Mouse (Mus musculus) CD8-positive naive resting alpha-beta T cell, adult 2 months (primary cell): ENCODE data around the gene Olfr718-ps1.
"Not testable (repeated sequence)": the region's sequence is repeated elsewhere in the genome, so short reads cannot be mapped to it uniquely, and the experiment has no call there.

Source experiments
- DNase-seq, 2 experiments: peaks; one replicate each; pipeline ENCODE4 v3.0.0; 2022; ENCODE audit warnings: low read depth in 2 of 2, low spot score in 2 of 2

Olfr718-ps1 gene

GRCm38 (mm10) chr5:143147481-143147880 lies at the start of gene Olfr718-ps1:
Olfr718-ps1 (minus strand) TSS chr5:143147581.
- no peak for DNase-seq

GRCm38 (mm10) chr5:143196506-143196905 lies 49.1 kb upstream of the Olfr718-ps1 start:
- DNase-seq: no peak

- no peak for DNase-seq
Measured at GRCm38 (mm10) chr5:143195166-143195565, 47.8 kb upstream of the Olfr718-ps1 start.

GRCm38 (mm10) chr5:143194747-143195146 lies 47.4 kb upstream of the Olfr718-ps1 start:
- not testable (repeated sequence) for DNase-seq

- DNase-seq: no peak
Measured at GRCm38 (mm10) chr5:143192806-143193205, 45.4 kb upstream of the Olfr718-ps1 start.

GRCm38 (mm10) chr5:143188014-143188413 lies 40.6 kb upstream of the Olfr718-ps1 start:
- DNase-seq: not testable (repeated sequence)

GRCm38 (mm10) chr5:143180255-143181076 lies 33.1 kb upstream of the Olfr718-ps1 start, which contains the start of the genes Rbak and Spdye4b:
Rbak (minus strand) TSS chr5:143180775.
Spdye4b (plus strand) TSS chr5:143181017.
- DNase-seq: peak; percentile 73 to 81

GRCm38 (mm10) chr5:143179179-143179578 lies 31.8 kb upstream of the Olfr718-ps1 start:
- DNase-seq: peak in 1 of 2 experiments; percentile 8

GRCm38 (mm10) chr5:143177541-143178200 lies 30.3 kb upstream of the Olfr718-ps1 start:
- DNase-seq: no peak

GRCm38 (mm10) chr5:143175970-143176369 lies 28.6 kb upstream of the Olfr718-ps1 start:
- no peak for DNase-seq

- DNase-seq: no peak
Measured at GRCm38 (mm10) chr5:143165508-143166070, 18.2 kb upstream of the Olfr718-ps1 start.

GRCm38 (mm10) chr5:143155534-143155933 lies 8.2 kb upstream of the Olfr718-ps1 start:
- DNase-seq: no peak

GRCm38 (mm10) chr5:143153756-143154155 lies 6.4 kb upstream of the Olfr718-ps1 start:
- DNase-seq: no peak

GRCm38 (mm10) chr5:143150044-143150443 lies 2.7 kb upstream of the Olfr718-ps1 start:
- DNase-seq: no peak

GRCm38 (mm10) chr5:143149536-143149935 lies 2.2 kb upstream of the Olfr718-ps1 start:
- no peak for DNase-seq

GRCm38 (mm10) chr5:143148661-143149060 lies 1.3 kb upstream of the Olfr718-ps1 start:
- DNase-seq: no peak

GRCm38 (mm10) chr5:143137580-143137979 lies 9.8 kb downstream of the Olfr718-ps1 start:
- no peak for DNase-seq

- no peak for DNase-seq
Measured at GRCm38 (mm10) chr5:143135042-143135441, 12.3 kb downstream of the Olfr718-ps1 start.

- DNase-seq: not testable (repeated sequence)
Measured at GRCm38 (mm10) chr5:143134216-143135010, 13.0 kb downstream of the Olfr718-ps1 start.

GRCm38 (mm10) chr5:143132935-143133514 lies 14.4 kb downstream of the Olfr718-ps1 start:
- DNase-seq: peak; percentile 42 to 51
